Mouse (Mus musculus): ENCODE measurements around the gene Gm4792. TPM values are rescaled to one million over a fixed set of nuclear protein-coding genes. Genes with fewer than 3 reads are reported as not detected.

Gm4792 gene
- polyA plus RNA-seq (2012; ENCODE audit: low replicate concordance), result not detected in 2 replicates

DNA sequence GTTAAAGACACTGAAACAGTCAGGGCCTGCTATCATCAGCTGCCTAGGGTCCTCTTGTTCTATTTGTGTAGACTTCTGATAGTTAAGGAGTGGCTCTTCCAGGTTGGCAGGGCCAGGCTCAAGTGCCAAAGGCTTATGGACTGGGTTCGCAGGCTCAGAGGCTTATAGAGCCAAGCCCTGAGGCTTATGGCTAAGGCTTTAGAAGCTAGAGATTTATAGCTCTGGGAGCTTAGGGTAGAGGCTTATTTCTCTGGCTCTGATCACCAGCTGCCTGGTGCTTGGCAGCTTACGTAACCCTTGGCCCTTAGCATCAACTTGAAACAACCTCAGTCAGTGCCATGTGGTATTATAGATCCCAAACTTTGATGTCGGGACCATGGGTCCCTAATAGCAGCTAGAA lies at the start of gene Gm4792:
Gene Gm4792 (minus strand): TSS at position 233 of the 400 bp plus-strand sequence.

DNA sequence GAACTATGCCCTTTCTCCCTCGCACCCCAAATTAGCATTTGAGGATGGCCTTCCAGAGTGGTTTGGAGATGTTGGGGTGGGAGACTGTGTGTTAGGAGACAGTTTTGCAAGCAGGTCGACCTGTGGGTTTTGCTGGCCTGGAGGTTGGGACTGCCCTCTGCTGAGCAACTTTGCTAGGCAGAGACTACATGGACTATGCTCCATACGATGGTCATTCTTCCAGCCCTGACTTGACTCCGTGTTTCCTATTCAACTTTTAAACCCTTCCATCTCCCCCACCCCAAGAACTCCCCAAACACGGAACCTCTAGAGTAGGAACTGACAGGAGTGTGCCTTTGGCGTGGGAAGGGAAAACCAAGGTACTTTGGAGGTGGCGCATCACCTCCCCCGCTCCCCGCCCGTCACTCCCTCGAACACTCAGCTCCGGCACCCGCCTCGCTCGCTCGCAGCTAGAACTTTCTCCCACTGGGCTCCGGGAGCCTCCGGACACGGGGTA lies 13.1 kb upstream of the Gm4792 start, which contains the start of gene Tmcc3:
Gene Tmcc3 (plus strand): TSS at position 439 of the 496 bp plus-strand sequence.

Other genes starting within 250 kb of the Gm4792 start
- 0.68 and 1.3 TPM in 2 replicates for gene Nr2c1, start 150.7 kb downstream of the Gm4792 start, polyA plus RNA-seq (2012; ENCODE audit: low replicate concordance)
- 134 and 399 TPM in 2 replicates for gene Ndufa12, start 100.0 kb downstream of the Gm4792 start, polyA plus RNA-seq (2012; ENCODE audit: low replicate concordance)
- gene Tmcc3, start 13.2 kb upstream of the Gm4792 start, polyA plus RNA-seq (2012; ENCODE audit: low replicate concordance), result 3.5 and 4.1 TPM in 2 replicates